32 mouse cellular contexts compared by ENCODE assay signal in the genomic region with DNA sequence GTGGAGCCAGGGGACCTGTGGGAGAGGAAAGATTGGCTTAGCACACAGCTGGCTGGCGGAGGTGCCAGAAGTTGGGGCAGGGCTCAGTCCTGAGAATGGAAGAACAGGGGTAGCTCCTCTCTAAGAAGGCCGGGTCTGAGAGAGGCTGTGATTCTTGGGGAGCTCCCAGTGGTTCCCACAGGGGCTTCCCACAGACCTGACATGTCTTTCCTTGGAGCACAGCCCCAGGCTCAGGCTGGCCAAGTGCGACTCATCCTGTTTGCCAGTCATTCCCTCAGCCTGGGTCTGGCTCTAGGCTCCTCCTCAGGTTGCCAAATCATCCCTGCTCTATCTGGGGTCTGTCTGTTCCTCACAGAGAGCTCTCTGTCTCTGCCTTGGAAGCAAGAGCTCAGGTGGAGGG. TPM values are rescaled to one million over a fixed set of nuclear protein-coding genes. Genes with fewer than 3 reads are reported as not detected.
DNase-seq lines count a peak whose midpoint lies in the region; ATAC-seq and TF ChIP-seq lines count a peak whose summit lies in the region.
"Had no signal": no experiment of that assay in that cellular context is flagged by ENCODE, and none has a peak within 500 bp of the region (broad histone marks: within the 10 kb centered on the region; RNA-seq: fewer than 3 reads in every experiment).

No protein-coding gene starts in this region.

- TF ChIP-seq EP300 in lung, postnatal 0 days (IDR thresholded peaks at IDR 0.05), result no peak

- H3K9ac ChIP-seq in lung, postnatal 0 days (replicated peaks; ENCODE audit: low read depth), result no peak overlapping the region
- H3K9ac ChIP-seq in stomach, embryonic 16.5 days (ENCODE audit: low read length), result no peak overlapping the region
- H3K9ac ChIP-seq: embryonic facial prominence, embryonic 13.5 days; heart, embryonic 13.5 days; kidney, embryonic 15.5 days; liver, embryonic 12.5 days; liver, postnatal 0 days; midbrain, embryonic 13.5 days; neural tube, embryonic 13.5 days had no signal

- peak; percentile 39 for DNase-seq in cerebellum, adult 9-11 months
- no peak for DNase-seq in cerebellum, adult 11-12 months
- DNase-seq in lung, postnatal 0 days (ENCODE audit: low spot score), result no peak
- DNase-seq in lung, adult 2 months, result no peak
- DNase-seq: adrenal gland, postnatal 25 days; B cell, adult 2 months; cerebellum, adult 9-10 months; embryo, embryonic 11 days; gastrocnemius, adult 2 months; gastrocnemius, postnatal 36 days; heart, adult 2 months; kidney, adult 18-20 months; kidney, postnatal 25 days; left cerebral cortex, postnatal 4 days; liver, postnatal 0 days; retina, postnatal 1 day; right cerebral cortex, postnatal 25 days; thymus, postnatal 4 days had no signal

- H3K27me3 ChIP-seq in lung, postnatal 0 days (replicated peaks; ENCODE audit: insufficient read depth, low read length), result no peaks in the 10 kb centered on the region
- H3K27me3 ChIP-seq in C2C12 (ENCODE audit: control insufficient read depth, insufficient read depth, insufficient read length), result no peaks in the 10 kb centered on the region
- H3K27me3 ChIP-seq in stomach, embryonic 16.5 days (ENCODE audit: control insufficient read depth, insufficient read depth, low read length), result no peaks in the 10 kb centered on the region
- H3K27me3 ChIP-seq: embryonic facial prominence, embryonic 13.5 days; kidney, embryonic 15.5 days; midbrain, embryonic 13.5 days; neural tube, embryonic 13.5 days; Patski had no signal

- no peaks in the 10 kb centered on the region for H3K79me3 ChIP-seq in C2C12 (ENCODE audit: low read depth)

- H3K4me3 ChIP-seq in lung, postnatal 0 days (ENCODE audit: low read depth, low read length), result no peak overlapping the region
- no peak overlapping the region for H3K4me3 ChIP-seq in lung, adult 2 months (replicated peaks; ENCODE audit: extremely low read depth, low read depth, low read length)
- H3K4me3 ChIP-seq in C2C12 (ENCODE audit: insufficient read depth, poor library complexity, severe bottlenecking), result no peak overlapping the region
- H3K4me3 ChIP-seq in stomach, embryonic 16.5 days (replicated peaks; ENCODE audit: low read length), result no peak overlapping the region
- H3K4me3 ChIP-seq: embryonic facial prominence, embryonic 13.5 days; gastrocnemius, adult 2 months; heart, adult 2 months; heart, embryonic 13.5 days; kidney, embryonic 15.5 days; layer of hippocampus, adult 2 months; liver, embryonic 12.5 days; megakaryocyte, embryonic 14.5 days; midbrain, embryonic 13.5 days; neural tube, embryonic 13.5 days had no signal

- WGBS in lung, postnatal 0 days, result 58% methylated on average over 3 of the region's 3 CpGs
- WGBS in lung, adult 2 months, result 66% methylated on average over 3 of the region's 3 CpGs
- 68% methylated on average over 3 of the region's 3 CpGs for WGBS in stomach, embryonic 16.5 days

- no peaks in the 10 kb centered on the region for H3K36me3 ChIP-seq in lung, postnatal 0 days (ENCODE audit: insufficient read depth, low read length)
- no peaks in the 10 kb centered on the region for H3K36me3 ChIP-seq in C2C12 (ENCODE audit: control insufficient read depth, insufficient read depth)
- no peaks in the 10 kb centered on the region for H3K36me3 ChIP-seq in stomach, embryonic 16.5 days (ENCODE audit: control insufficient read depth, insufficient read depth, low read length)
- H3K36me3 ChIP-seq: embryonic facial prominence, embryonic 13.5 days; heart, embryonic 13.5 days; kidney, embryonic 15.5 days; liver, embryonic 12.5 days; midbrain, embryonic 13.5 days; neural tube, embryonic 13.5 days had no signal

- peaks cover 13% of the 10 kb centered on the region; the same call in 1 of the 2 replicates for H3K4me1 ChIP-seq in lung, postnatal 0 days (ENCODE audit: insufficient read depth, low read depth, low read length)
- H3K4me1 ChIP-seq in lung, adult 2 months (ENCODE audit: control insufficient read depth, insufficient read depth, low read length), result peaks cover 10% of the 10 kb centered on the region; the same call in 1 of the 2 replicates
- peaks cover under 1% of the 10 kb centered on the region; the same call in 1 of the 2 replicates for H3K4me1 ChIP-seq in stomach, embryonic 16.5 days (ENCODE audit: control insufficient read depth, insufficient read depth, low read length)
- H3K4me1 ChIP-seq: midbrain, embryonic 13.5 days had no signal

- no peak for ATAC-seq in lung, postnatal 0 days
- 0 out of 2 replicates have a peak, but pooled peaks have one; percentile 15 for ATAC-seq in stomach, embryonic 16.5 days (ENCODE audit: insufficient read depth, low FRiP score)
- no peak for ATAC-seq in megakaryocyte-erythroid progenitor cell, adult 5-6 weeks (replicated peaks; ENCODE audit: low FRiP score, low TSS enrichment, poor library complexity, severe bottlenecking)
- ATAC-seq: forebrain, embryonic 16.5 days; hindbrain, embryonic 16.5 days; liver, embryonic 12.5 days; liver, postnatal 0 days; midbrain, embryonic 13.5 days; Patski had no signal

- no peak for TF ChIP-seq CTCF in lung, postnatal 0 days (IDR thresholded peaks at IDR 0.05)
- no peak for TF ChIP-seq CTCF in lung, adult 2 months (IDR thresholded peaks at IDR 0.05; ENCODE audit: insufficient read depth, low read length)
- no peak for TF ChIP-seq CTCF in C2C12 (IDR thresholded peaks at IDR 0.05; ENCODE audit: control insufficient read depth, insufficient read depth, insufficient read length)

- no peak for TF ChIP-seq POLR2A in lung, adult 2 months (IDR thresholded peaks at IDR 0.05; ENCODE audit: borderline replicate concordance, extremely low read depth, low read depth, low read length)

- no peaks in the 10 kb centered on the region for H3K9me3 ChIP-seq in lung, postnatal 0 days (ENCODE audit: low read length)
- H3K9me3 ChIP-seq in stomach, embryonic 16.5 days (replicated peaks; ENCODE audit: control insufficient read depth, low read length), result no peaks in the 10 kb centered on the region
- H3K9me3 ChIP-seq: embryonic facial prominence, embryonic 13.5 days; heart, embryonic 13.5 days; kidney, embryonic 15.5 days; liver, embryonic 12.5 days; megakaryocyte, embryonic 14.5 days; midbrain, embryonic 13.5 days; neural tube, embryonic 13.5 days had no signal

- H3K4me2 ChIP-seq in lung, postnatal 0 days (replicated peaks; ENCODE audit: low read depth, low read length), result no peak overlapping the region
- no peak overlapping the region for H3K4me2 ChIP-seq in stomach, embryonic 16.5 days (ENCODE audit: low read depth, low read length)
- H3K4me2 ChIP-seq: embryonic facial prominence, embryonic 13.5 days; heart, embryonic 13.5 days; kidney, embryonic 15.5 days; liver, embryonic 12.5 days; midbrain, embryonic 13.5 days; neural tube, embryonic 13.5 days had no signal

- peak overlapping the region; percentile 57 for H3K27ac ChIP-seq in lung, postnatal 0 days (ENCODE audit: low read length)
- H3K27ac ChIP-seq in stomach, embryonic 16.5 days (ENCODE audit: low read length), result no peak overlapping the region
- H3K27ac ChIP-seq: embryonic facial prominence, embryonic 13.5 days; gastrocnemius, adult 2 months; heart, adult 2 months; heart, embryonic 13.5 days; kidney, embryonic 15.5 days; layer of hippocampus, adult 2 months; liver, embryonic 12.5 days; midbrain, embryonic 13.5 days; neural tube, embryonic 13.5 days had no signal

- no peaks in the 10 kb centered on the region for H3K79me2 ChIP-seq in C2C12 (ENCODE audit: control insufficient read depth, insufficient read depth)

- no peak overlapping the region for H3ac ChIP-seq in C2C12 (ENCODE audit: control insufficient read depth, insufficient read length, low read depth)

TF ChIP-seq in C2C12, 6 proteins besides CTCF, POLR2A, EP300 and RAD21:
- TF ChIP-seq MYOG (IDR thresholded peaks at IDR 0.05; ENCODE audit: control insufficient read depth, extremely low read depth, insufficient read length) (no peak), CEBPB (IDR thresholded peaks at IDR 0.05; ENCODE audit: low read depth) (peak; percentile 7)

RNA-seq across cellular contexts. Expression of a gene that starts 17.3 kb away (rescaled TPM):
- polyA plus RNA-seq in lung, postnatal 0 days (2015; fragmentation: Nextera tagmentation; extraction: Ambion mirVana), result 0.81 and 0.95 TPM in 2 replicates
- 17.4 and 29.7 TPM in 2 replicates for polyA plus RNA-seq in lung, adult 2 months (2012; rRNA removed)
- polyA plus RNA-seq in C2C12 (2012; fragmentation: generic; extraction: Trizol), result 0.68 TPM
- polyA plus RNA-seq in stomach, embryonic 16.5 days (2015; fragmentation: Nextera tagmentation; extraction: Ambion mirVana), result 0.57 and 0.74 TPM in 2 replicates
- not detected in 2 replicates for total RNA-seq in megakaryocyte-erythroid progenitor cell, adult 5-6 weeks (2014; fragmentation: Nextera tagmentation)
- total RNA-seq in megakaryocyte-erythroid progenitor cell, adult 5-6 weeks (2017), result not detected in 2 replicates
- polyA plus RNA-seq: liver, postnatal 0 days had no signal

RNA-seq across cellular contexts. Expression of a gene that starts 36.1 kb away (rescaled TPM):
- polyA plus RNA-seq in lung, postnatal 0 days (2015; fragmentation: Nextera tagmentation; extraction: Ambion mirVana), result 11.2 and 11.5 TPM in 2 replicates
- polyA plus RNA-seq in lung, adult 2 months (2012; rRNA removed), result 5.0 and 5.2 TPM in 2 replicates
- 12.4 TPM for polyA plus RNA-seq in C2C12 (2012; fragmentation: generic; extraction: Trizol)
- polyA plus RNA-seq in stomach, embryonic 16.5 days (2015; fragmentation: Nextera tagmentation; extraction: Ambion mirVana), result 11.6 and 12.9 TPM in 2 replicates
- 6.5 and 11.4 TPM in 2 replicates for total RNA-seq in megakaryocyte-erythroid progenitor cell, adult 5-6 weeks (2014; fragmentation: Nextera tagmentation)
- total RNA-seq in megakaryocyte-erythroid progenitor cell, adult 5-6 weeks (2017), result 5.3 and 6.6 TPM in 2 replicates

RNA-seq across cellular contexts. Expression of a gene that starts 53.1 kb away (rescaled TPM):
- 5.2 and 6.0 TPM in 2 replicates for polyA plus RNA-seq in lung, postnatal 0 days (2015; fragmentation: Nextera tagmentation; extraction: Ambion mirVana)
- polyA plus RNA-seq in lung, adult 2 months (2012; rRNA removed), result 13.0 and 13.4 TPM in 2 replicates
- polyA plus RNA-seq in C2C12 (2012; fragmentation: generic; extraction: Trizol), result 17.7 TPM
- polyA plus RNA-seq in stomach, embryonic 16.5 days (2015; fragmentation: Nextera tagmentation; extraction: Ambion mirVana), result 3.7 and 4.6 TPM in 2 replicates
- 1.6 and 16.0 TPM in 2 replicates for total RNA-seq in megakaryocyte-erythroid progenitor cell, adult 5-6 weeks (2014; fragmentation: Nextera tagmentation)
- 0.52 and 7.4 TPM in 2 replicates for total RNA-seq in megakaryocyte-erythroid progenitor cell, adult 5-6 weeks (2017)
